Comparison of ENCODE assay signal across 38 mouse cellular contexts in genomic region chr7:49913728-49914328, GRCm38 (mm10). TPM values are rescaled to one million over a fixed set of nuclear protein-coding genes. Genes with fewer than 3 reads are reported as not detected.
A peak's percentile ranks its signal among the peaks of the same experiment; 100 is the strongest.
DNase-seq lines count a peak whose midpoint lies in the region; ATAC-seq lines count a peak whose summit lies in the region.
"Had no signal": no experiment of that assay in that cellular context is flagged by ENCODE, and none has a peak within 500 bp of the region (broad histone marks: within the 10 kb centered on the region; RNA-seq: fewer than 3 reads in every experiment).

No protein-coding gene starts in this region.

- peaks cover 91% of the 10 kb centered on the region for H3K27me3 ChIP-seq in midbrain, embryonic 11.5 days (ENCODE audit: control insufficient read depth, insufficient read depth, low read length)
- peaks cover 78% of the 10 kb centered on the region for H3K27me3 ChIP-seq in midbrain, embryonic 15.5 days (replicated peaks)
- H3K27me3 ChIP-seq in hindbrain, embryonic 15.5 days, result peaks cover 66% of the 10 kb centered on the region
- H3K27me3 ChIP-seq in neural tube, embryonic 14.5 days (ENCODE audit: control insufficient read depth, insufficient read depth, low read length), result peaks cover 38% of the 10 kb centered on the region

- no peak overlapping the region for H3K9ac ChIP-seq in midbrain, embryonic 11.5 days (ENCODE audit: low read length)
- H3K9ac ChIP-seq in midbrain, embryonic 15.5 days, result no peak overlapping the region
- peak overlapping the region; percentile 12 for H3K9ac ChIP-seq in hindbrain, embryonic 15.5 days
- peak overlapping the region; percentile 54 for H3K9ac ChIP-seq in neural tube, embryonic 14.5 days (replicated peaks; ENCODE audit: low read depth, low read length)
- H3K9ac ChIP-seq: embryonic facial prominence, embryonic 15.5 days; kidney, embryonic 15.5 days; liver, embryonic 12.5 days; liver, postnatal 0 days; midbrain, embryonic 12.5 days had no signal

- no peak overlapping the region for H3K4me2 ChIP-seq in midbrain, embryonic 11.5 days
- H3K4me2 ChIP-seq in midbrain, embryonic 15.5 days, result no peak overlapping the region
- peak overlapping the region; percentile 56 for H3K4me2 ChIP-seq in hindbrain, embryonic 15.5 days
- H3K4me2 ChIP-seq in neural tube, embryonic 14.5 days (ENCODE audit: low read depth, low read length), result peak overlapping the region; percentile 60
- H3K4me2 ChIP-seq: embryonic facial prominence, embryonic 15.5 days; heart, embryonic 11.5 days; kidney, embryonic 15.5 days; liver, embryonic 12.5 days; midbrain, embryonic 12.5 days had no signal

- peak; percentile 88 for DNase-seq in midbrain, embryonic 11.5 days (ENCODE audit: low spot score, missing footprints)
- peak; percentile 85 for DNase-seq in NIH3T3 (ENCODE audit: low read depth)
- DNase-seq in adrenal gland, postnatal 36 days, result no peak
- no peak for DNase-seq in frontal cortex, adult 2 months (ENCODE audit: extremely low spot score in 1 of 2, low spot score in 1 of 2)
- no peak for DNase-seq in left cerebral cortex, postnatal 4 days
- DNase-seq: adrenal gland, postnatal 25 days; cerebellum, adult 8-10 months; cerebellum, postnatal 25 days; gastrocnemius, postnatal 25 days; heart, adult 18-20 months; heart, postnatal 36 days; kidney, adult 18-20 months; kidney, postnatal 25 days; liver, postnatal 0 days; lung, postnatal 36 days; retina, postnatal 1 day; right cerebral cortex, postnatal 25 days; spleen, adult 18-20 months; thymus, adult 2 months; thymus, postnatal 36 days had no signal

- no peaks in the 10 kb centered on the region for H3K36me3 ChIP-seq in midbrain, embryonic 11.5 days (ENCODE audit: control insufficient read depth, insufficient read depth, low read length)
- H3K36me3 ChIP-seq in midbrain, embryonic 15.5 days (replicated peaks), result no peaks in the 10 kb centered on the region
- no peaks in the 10 kb centered on the region for H3K36me3 ChIP-seq in hindbrain, embryonic 15.5 days
- no peaks in the 10 kb centered on the region for H3K36me3 ChIP-seq in neural tube, embryonic 14.5 days (ENCODE audit: control insufficient read depth, insufficient read depth, low read length)
- H3K36me3 ChIP-seq: embryonic facial prominence, embryonic 10.5 days; embryonic facial prominence, embryonic 15.5 days; G1E; kidney, embryonic 15.5 days; liver, embryonic 12.5 days; midbrain, embryonic 12.5 days had no signal

- ATAC-seq in midbrain, embryonic 11.5 days (ENCODE audit: low FRiP score), result no peak
- ATAC-seq in midbrain, embryonic 15.5 days (replicated peaks), result no peak
- no peak for ATAC-seq in hindbrain, embryonic 15.5 days (ENCODE audit: low FRiP score, low read depth)
- ATAC-seq in neural tube, embryonic 14.5 days (ENCODE audit: low read depth), result no peak
- ATAC-seq: CD4-positive, CD25-positive, alpha-beta regulatory T cell, adult 4 months; forebrain, embryonic 14.5 days; inflammation-experienced regulatory T-cells, adult 6 months; liver, embryonic 12.5 days; liver, postnatal 0 days; Patski had no signal

- intact Hi-C loops in left cerebral cortex, postnatal 4 days (cut with DNase I), result no loop called here

- H3K4me3 ChIP-seq in midbrain, embryonic 11.5 days (ENCODE audit: low read depth, low read length), result no peak overlapping the region
- H3K4me3 ChIP-seq in midbrain, embryonic 15.5 days, result no peak overlapping the region
- H3K4me3 ChIP-seq in hindbrain, embryonic 15.5 days, result peak overlapping the region; percentile 38
- peak overlapping the region; percentile 45 for H3K4me3 ChIP-seq in neural tube, embryonic 14.5 days (ENCODE audit: low read depth, low read length)
- H3K4me3 ChIP-seq: embryonic facial prominence, embryonic 10.5 days; embryonic facial prominence, embryonic 15.5 days; kidney, embryonic 15.5 days; liver, embryonic 12.5 days; midbrain, embryonic 12.5 days had no signal

- no peaks in the 10 kb centered on the region for H3K9me3 ChIP-seq in midbrain, embryonic 11.5 days (ENCODE audit: control insufficient read depth, low read length)
- no peaks in the 10 kb centered on the region for H3K9me3 ChIP-seq in midbrain, embryonic 15.5 days
- no peaks in the 10 kb centered on the region for H3K9me3 ChIP-seq in hindbrain, embryonic 15.5 days
- no peaks in the 10 kb centered on the region for H3K9me3 ChIP-seq in neural tube, embryonic 14.5 days (ENCODE audit: control insufficient read depth, low read length)
- H3K9me3 ChIP-seq: embryonic facial prominence, embryonic 10.5 days; embryonic facial prominence, embryonic 15.5 days; kidney, embryonic 15.5 days; liver, embryonic 12.5 days; midbrain, embryonic 12.5 days had no signal

- under 1% methylated on average over 5 of the region's 5 CpGs for WGBS in midbrain, embryonic 11.5 days
- WGBS in midbrain, embryonic 15.5 days, result 3% methylated on average over 5 of the region's 5 CpGs
- 3% methylated on average over 5 of the region's 5 CpGs for WGBS in hindbrain, embryonic 15.5 days
- WGBS in neural tube, embryonic 14.5 days, result 1% methylated on average over 5 of the region's 5 CpGs

- H3K4me1 ChIP-seq in midbrain, embryonic 11.5 days (ENCODE audit: control insufficient read depth, insufficient read depth, low read length), result peaks cover 9% of the 10 kb centered on the region
- peaks cover 17% of the 10 kb centered on the region for H3K4me1 ChIP-seq in midbrain, embryonic 15.5 days
- peaks cover 9% of the 10 kb centered on the region for H3K4me1 ChIP-seq in hindbrain, embryonic 15.5 days (replicated peaks)
- no peaks in the 10 kb centered on the region for H3K4me1 ChIP-seq in neural tube, embryonic 14.5 days (ENCODE audit: control insufficient read depth, insufficient read depth, low read length)
- H3K4me1 ChIP-seq: liver, embryonic 12.5 days had no signal

- H3K27ac ChIP-seq in midbrain, embryonic 11.5 days (ENCODE audit: low read depth, low read length), result no peak overlapping the region
- no peak overlapping the region for H3K27ac ChIP-seq in midbrain, embryonic 15.5 days
- H3K27ac ChIP-seq in hindbrain, embryonic 15.5 days (replicated peaks), result peak overlapping the region; percentile 81
- peak overlapping the region; percentile 66; the same call in 1 of the 2 replicates for H3K27ac ChIP-seq in neural tube, embryonic 14.5 days (ENCODE audit: low read depth, low read length)
- H3K27ac ChIP-seq: embryonic facial prominence, embryonic 10.5 days; embryonic facial prominence, embryonic 15.5 days; kidney, embryonic 15.5 days; liver, embryonic 12.5 days; midbrain, embryonic 12.5 days had no signal

RNA-seq across cellular contexts. Expression of gene Slc6a5, which starts 3.9 kb away (rescaled TPM):
- polyA plus RNA-seq in midbrain, embryonic 11.5 days (2014; fragmentation: Nextera tagmentation; extraction: Ambion mirVana), result 0.07 TPM in 1 of 2 replicates, not detected in the other
- polyA plus RNA-seq in midbrain, embryonic 15.5 days (2015; fragmentation: Nextera tagmentation; extraction: Ambion mirVana), result 0.31 and 0.41 TPM in 2 replicates
- polyA plus RNA-seq in hindbrain, embryonic 15.5 days (2015; fragmentation: Nextera tagmentation; extraction: Ambion mirVana), result 10.7 and 11.5 TPM in 2 replicates
- polyA plus RNA-seq in neural tube, embryonic 14.5 days (2014; fragmentation: Nextera tagmentation; extraction: Ambion mirVana), result 14.3 and 16.6 TPM in 2 replicates
- total RNA-seq in adrenal gland, postnatal 36 days (2021), result 1 to 10 TPM; 1.1 to 1.6 TPM
- 0.04 and 0.11 TPM in 2 replicates for polyA plus RNA-seq in frontal cortex, adult 2 months (2012; rRNA removed)
- not detected for total RNA-seq in left cerebral cortex, postnatal 4 days (2021)
- total RNA-seq: gastrocnemius, adult 18-20 months; gastrocnemius, postnatal 25 days; heart, adult 18-20 months; heart, postnatal 36 days; megakaryocyte, adult 5-6 weeks had no signal
- polyA plus RNA-seq: CD4-positive, CD25-positive, alpha-beta regulatory T cell, adult 4 months; embryonic facial prominence, embryonic 15.5 days; forebrain, embryonic 14.5 days; G1E; heart, embryonic 11.5 days; heart, embryonic 16.5 days; inflammation-experienced regulatory T-cells, adult 6 months; liver, embryonic 12.5 days; liver, postnatal 0 days; lung, embryonic 16.5 days had no signal

Comparison
In these comparisons a context has a peak if more than half of its experiments do, and no peak if none do; other contexts are left out.
1. DNase-seq: peak in midbrain, embryonic 11.5 days (single experiment) and NIH3T3 (single experiment); none in adrenal gland, postnatal 36 days (0 of 2), frontal cortex, adult 2 months (0 of 2) and left cerebral cortex, postnatal 4 days (single experiment).
2. H3K27ac ChIP-seq: peak in hindbrain, embryonic 15.5 days (single experiment) and neural tube, embryonic 14.5 days (single experiment); none in midbrain, embryonic 11.5 days (single experiment) and midbrain, embryonic 15.5 days (single experiment).
3. H3K4me2 ChIP-seq: peak in hindbrain, embryonic 15.5 days (single experiment) and neural tube, embryonic 14.5 days (single experiment); none in midbrain, embryonic 11.5 days (single experiment) and midbrain, embryonic 15.5 days (single experiment).
4. H3K4me3 ChIP-seq: peak in hindbrain, embryonic 15.5 days (single experiment) and neural tube, embryonic 14.5 days (single experiment); none in midbrain, embryonic 11.5 days (single experiment) and midbrain, embryonic 15.5 days (single experiment).
5. H3K9ac ChIP-seq: peak in hindbrain, embryonic 15.5 days (single experiment) and neural tube, embryonic 14.5 days (single experiment); none in midbrain, embryonic 11.5 days (single experiment) and midbrain, embryonic 15.5 days (single experiment).